Mouse (Mus musculus) heart, adult 2 months (tissue): ENCODE results near the gene Luzp1.

ENCODE experiments used
- CTCF ChIP-seq: fragments of 200-600 bp; IDR thresholded peaks from 2 replicates; pipeline ENCODE4 v1.8.1; 2022; ENCODE audit warnings: antibody characterized with exemption, mild to moderate bottlenecking, moderate library complexity
- EP300 ChIP-seq: fragments of 200-500 bp; IDR thresholded peaks from 2 replicates; pipeline ENCODE4 v1.6.1; 2011; ENCODE audit warnings: low read depth, low read length, control low read depth; ENCODE audit not compliant: insufficient read depth

GRCm38 (mm10) chr4:136562755-136563154, 93.2 kb downstream of the Luzp1 start:
- TF ChIP-seq CTCF (no peak), EP300 (no peak)
